Mouse (Mus musculus): ENCODE measurements at regions not wholly inside any gene's neighbourhood (a gene's known extent, or its start where the extent isn't known, plus 50 kb on each side); places are given as distances from the start of the nearest gene placed in this dataset.
A peak's percentile ranks its signal among the peaks of the same experiment; 100 is the strongest.

- no peak for DNase-seq (ENCODE audit: extremely low spot score in 1 of 2, low spot score in 1 of 2)
Observed at GRCm38 (mm10) chr16:61772431-61772830, 1014.2 kb downstream of the Nsun3 start.

GRCm38 (mm10) chr16:61727709-61728108 lies 1058.9 kb downstream of the Nsun3 start:
- peak in 1 of 2 experiments; percentile 5 for DNase-seq (ENCODE audit: extremely low spot score in 1 of 2, low spot score in 1 of 2)

Data from frontal cortex, adult 2 months (tissue).